Mouse (Mus musculus) layer of hippocampus, adult 18-20 months (tissue): ENCODE measurements at regions not wholly inside any gene's neighbourhood (a gene's known extent, or its start where the extent isn't known, plus 50 kb on each side); places are given as distances from the start of the nearest gene placed in this dataset.
"Not testable (repeated sequence)": the region's sequence is repeated elsewhere in the genome, so short reads cannot be mapped to it uniquely, and the experiment has no call there.

ENCODE experiments used
- DNase-seq, 2 experiments: peaks; one replicate each; pipeline ENCODE4 v3.0.0; 2022; ENCODE audit warnings: low spot score in 2 of 2

DNA sequence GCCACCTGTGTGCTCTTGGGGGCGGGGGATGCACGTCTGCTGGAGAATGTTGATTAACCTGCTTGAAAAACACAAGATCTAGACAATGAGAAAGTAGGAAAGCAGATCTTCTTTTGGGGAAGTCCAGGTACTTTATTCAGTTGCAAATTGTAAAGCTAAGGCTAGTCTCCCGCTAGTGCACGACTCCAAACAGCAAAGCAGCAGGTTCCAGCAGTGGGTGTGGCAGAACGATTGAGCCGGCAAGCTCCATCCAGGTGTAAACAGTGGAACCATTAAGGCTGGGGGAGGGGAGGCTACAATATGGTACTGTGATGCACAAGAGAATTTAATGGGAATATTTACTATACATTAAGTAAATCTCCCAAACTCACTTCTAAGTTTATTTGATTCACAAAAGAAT, 448.6 kb upstream of the Cobl start:
- DNase-seq: not testable (repeated sequence)

DNA sequence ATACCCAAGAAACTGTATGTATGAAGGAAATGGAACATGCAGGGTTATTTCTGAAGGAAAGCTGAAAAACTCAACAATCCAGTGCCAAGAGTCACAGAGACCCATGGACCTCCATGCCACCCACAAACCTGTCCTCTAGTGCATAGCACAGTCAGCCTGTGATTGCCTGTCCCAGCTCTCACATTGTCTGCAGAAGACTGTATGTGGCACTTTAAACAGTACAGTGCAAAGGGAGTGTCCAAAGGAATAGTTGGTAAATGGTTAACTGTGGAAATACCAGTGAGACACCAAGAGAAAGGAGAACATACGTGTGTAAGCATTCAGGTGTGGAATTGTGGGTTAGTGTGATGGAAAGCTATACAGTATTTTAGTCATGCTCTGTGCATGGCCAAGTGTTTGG, 409.0 kb upstream of the Cobl start:
- DNase-seq: no peak

DNA sequence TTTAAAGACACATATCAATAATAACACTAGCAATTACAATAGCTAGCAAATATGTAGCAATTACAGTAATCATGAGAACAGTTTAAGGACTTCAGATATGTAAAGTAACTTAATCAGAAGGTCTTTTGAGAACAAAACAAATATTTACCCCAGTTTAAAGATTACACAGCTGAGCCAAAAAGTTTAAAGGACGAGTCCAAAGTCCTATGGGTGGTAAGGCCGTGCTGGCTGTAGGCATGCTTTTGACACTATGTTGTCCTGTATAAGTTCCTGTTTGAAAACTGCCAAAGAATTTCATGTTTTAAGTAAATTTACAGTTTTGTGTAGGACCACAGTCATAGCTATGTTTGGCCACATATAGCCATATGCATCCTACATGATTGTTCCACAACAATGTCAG, 408.0 kb upstream of the Cobl start:
- no peak for DNase-seq

DNA sequence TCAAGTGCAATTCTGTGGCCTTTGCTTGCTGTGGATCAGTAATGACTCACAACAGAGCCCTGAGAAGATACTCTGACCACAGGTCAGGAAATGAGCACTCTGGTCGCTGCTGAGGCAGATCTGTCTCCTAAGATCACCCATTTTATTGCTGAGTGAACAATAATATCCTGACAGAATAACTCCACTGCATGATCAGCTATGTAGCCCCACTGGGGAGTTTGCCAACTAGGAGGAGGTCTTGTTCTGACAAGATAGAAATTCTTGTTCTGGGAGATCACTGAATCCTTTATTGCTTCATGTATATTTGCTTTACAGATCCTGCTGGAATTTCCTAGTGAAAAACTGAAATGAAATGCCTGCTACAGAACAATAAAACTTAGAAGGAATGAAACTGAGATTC, 407.6 kb upstream of the Cobl start:
- DNase-seq: no peak

DNA sequence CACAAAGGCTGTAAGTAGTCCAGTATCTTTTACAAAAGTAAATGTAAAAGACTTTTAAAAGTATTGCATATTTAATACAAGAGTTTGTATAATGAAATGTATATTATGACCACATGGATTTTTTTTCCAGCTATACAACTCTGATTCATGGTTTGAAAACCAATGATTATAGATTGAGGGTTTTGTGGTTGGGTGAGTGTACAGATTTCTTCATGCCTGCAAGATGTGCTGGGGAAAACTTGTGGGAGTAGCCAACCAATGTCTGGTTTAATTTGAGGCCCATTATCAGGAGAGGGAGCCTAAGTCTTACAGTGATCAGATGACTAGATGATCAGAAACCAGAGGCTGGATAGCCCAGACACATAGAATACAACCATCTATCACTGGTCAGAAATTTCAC, 402.8 kb upstream of the Cobl start:
- DNase-seq: no peak

DNA sequence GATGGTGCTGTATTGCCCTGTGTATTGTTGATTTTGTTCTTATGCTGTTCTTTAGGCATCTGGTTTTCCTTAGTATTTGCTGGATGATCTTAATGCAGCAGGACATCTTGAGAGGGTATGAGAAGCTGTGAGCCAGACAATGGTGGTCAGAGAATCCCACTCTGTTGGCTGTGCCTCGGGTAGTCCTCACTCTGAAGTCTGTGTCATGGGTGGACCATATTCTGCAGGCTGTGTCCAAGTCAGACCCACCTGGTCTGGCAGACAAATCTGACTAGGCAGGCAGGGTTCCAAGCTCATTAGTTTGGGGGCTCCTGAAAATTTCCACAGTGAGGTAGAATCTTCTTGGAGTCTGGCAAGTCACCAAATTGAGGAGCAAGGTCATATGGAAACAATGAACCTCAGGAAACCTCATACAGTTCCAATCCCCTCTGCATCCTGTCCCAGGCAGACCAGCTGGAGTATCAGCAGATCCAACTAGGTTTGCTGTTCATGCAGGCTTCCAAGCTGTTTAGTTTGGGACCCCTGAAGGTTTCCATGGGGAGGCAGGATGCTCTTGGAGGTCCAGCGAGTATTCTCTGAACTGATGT, 400.4 kb upstream of the Cobl start:
- no peak for DNase-seq

DNA sequence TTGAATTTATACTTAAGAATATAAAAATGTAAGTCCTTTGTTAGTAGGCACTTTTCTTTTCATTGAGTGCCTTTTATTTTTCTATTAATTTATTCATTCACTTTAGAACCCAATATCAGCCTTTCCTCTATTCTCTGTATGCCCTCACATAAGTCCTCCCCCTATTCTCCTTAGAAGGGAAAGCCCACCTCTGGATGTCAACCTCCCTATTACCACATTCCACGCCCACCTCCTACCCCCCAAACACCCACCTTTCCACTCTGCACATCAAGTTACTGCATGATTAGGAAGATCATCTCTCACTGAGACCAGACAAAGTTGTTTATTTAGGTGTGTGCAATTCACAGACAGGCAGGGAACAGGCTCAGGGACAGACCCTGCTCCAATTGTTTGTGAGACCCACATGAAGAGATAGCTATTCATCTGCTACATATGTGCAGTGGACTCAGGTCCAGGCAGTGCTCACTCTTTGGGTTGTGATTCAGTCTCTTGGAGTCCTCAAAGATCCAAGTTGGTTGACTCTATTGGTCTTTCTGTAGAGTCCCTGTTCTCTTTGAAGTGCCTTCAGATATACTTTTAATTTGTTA, 394.7 kb upstream of the Cobl start:
- DNase-seq: no peak

DNA sequence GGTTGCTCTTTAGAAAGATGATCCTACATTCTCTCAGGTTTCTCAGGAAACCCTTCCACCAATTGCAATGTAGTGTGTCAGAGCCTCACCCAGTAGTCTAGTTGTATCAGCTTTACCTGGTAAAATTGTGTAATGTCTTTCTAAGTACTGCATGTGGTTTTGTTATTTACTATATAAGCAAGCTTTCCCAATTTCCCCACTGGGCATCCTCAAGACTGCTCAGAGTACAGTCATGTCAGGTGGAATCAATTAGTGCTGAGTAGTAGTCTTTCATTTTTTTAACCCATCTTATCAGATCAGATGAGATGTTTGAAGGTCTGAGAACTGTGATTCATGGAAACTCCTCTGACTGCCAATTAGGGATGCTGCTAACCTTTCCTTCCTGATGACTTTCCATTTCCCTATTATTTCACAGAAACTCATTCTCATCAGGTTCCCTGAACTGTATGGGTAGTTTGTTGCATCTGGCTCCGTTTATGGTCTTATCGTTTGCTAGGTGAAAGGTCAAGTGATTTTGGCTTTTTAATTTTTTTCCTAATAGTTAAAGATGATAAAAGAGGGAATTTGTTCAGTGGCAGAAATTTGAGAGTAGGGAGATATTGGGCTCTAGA, 393.6 kb upstream of the Cobl start:
- DNase-seq: no peak

DNA sequence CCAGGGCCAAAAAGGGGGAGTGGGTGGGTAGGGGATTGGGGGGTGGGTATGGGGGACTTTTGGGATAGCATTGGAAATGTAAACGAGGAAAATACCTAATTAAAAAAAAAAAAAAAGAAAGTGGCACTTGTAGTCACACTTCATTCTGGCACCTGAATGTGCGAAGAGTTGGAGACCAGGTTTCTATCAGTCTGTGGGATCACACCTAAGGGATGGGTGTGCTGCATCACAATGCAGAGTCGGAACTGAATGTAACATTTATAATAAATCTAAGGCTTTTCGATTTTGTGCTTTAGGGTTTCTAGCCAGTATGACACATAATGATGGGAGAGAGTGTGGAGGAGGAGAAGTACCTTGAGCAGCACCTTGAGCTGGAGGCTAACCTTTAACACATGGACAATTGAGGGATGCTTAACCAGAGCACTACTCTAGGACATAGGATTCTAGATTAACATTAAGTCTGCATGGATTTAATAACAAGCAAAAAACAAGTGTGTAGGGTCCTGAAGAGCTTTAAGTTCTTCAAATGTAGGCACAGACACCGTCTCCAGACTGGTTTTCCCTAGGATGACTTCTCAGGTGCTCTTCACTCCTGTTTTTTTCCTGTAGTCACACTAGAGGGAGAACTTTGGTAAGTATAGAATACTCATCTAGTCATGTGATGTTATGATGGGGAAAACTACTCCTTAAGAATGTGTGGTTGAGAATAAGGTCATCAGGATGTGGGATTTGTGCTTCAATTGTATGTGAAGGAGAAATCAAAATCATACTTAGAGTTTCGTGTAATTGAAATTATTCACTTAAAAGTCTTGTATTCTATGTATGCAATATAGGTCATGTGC, 392.8 kb upstream of the Cobl start:
- DNase-seq: no peak

DNA sequence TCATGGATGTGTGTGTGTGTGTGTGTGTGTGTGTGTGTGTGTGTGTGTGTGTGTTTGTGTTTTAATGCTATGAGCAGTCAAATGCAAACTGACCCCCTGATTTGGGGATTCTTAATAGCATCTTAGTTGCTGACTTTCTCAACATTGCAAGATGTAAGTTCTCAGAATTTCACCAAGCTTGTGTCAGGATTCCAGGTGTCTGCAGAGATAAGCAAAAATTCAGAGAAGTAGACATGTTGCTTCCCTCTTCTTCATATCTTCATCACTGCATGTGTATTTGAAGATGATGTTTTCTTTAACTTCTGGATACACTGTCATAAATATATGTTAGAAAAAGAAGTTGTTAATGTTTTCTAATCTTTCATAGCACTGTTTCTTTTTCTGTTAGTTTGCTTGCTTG, 383.0 kb upstream of the Cobl start:
- DNase-seq: no peak

DNA sequence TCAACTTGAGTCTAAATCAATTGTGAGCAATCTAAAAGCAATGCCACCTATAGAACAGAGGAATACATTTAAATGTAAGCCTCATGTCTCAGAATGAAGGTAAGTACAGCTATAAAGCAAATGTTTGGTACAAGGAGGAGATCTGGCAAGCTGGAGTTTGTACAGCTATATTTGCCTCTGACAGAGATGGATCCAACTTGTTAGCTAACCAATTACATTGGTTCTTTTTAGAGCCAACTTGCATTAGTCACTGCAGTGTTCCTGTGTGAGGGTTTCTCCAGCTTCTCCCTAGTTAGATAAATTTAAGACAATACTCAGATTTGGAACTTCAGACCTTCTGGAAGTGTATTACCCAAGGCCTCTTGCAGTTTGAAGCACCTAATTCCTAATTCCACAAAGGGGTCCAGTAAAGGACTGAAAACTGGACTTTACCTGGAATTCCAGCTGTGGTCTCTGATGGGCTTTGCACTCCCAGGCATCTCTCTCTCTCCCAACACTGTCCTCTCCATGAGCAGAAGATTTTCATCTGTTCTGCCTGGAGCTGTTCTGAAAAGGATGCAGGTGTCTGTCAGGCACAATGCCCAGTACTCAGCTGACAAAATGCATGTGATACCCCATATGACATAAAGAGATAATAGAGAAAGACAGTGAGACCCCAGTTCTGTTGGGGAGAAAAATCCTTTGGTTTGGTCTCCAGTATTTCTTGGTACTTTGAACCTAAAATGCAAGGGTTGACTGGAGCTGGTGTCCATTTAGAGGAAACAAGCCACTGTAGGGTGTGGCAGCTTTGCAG, 379.1 kb upstream of the Cobl start:
- DNase-seq: no peak

DNA sequence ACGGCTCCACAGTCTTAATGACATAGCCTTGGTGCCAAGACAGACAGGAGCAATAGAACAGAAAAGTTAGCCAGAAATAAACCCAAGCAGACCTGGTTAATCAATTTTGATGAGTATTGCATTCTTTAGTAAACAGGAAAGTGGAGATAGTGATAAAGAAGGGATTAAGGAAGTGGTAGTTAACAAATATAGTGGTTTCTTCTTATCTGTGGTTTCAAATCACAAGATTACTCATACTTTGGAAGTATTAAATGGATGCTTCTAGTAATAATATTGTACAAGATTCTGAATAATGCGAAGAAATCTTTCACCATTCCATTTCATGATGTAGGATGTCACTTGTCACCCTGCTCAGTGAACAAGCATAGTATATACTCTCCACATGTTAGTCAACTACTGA, 376.6 kb upstream of the Cobl start:
- no peak for DNase-seq

DNA sequence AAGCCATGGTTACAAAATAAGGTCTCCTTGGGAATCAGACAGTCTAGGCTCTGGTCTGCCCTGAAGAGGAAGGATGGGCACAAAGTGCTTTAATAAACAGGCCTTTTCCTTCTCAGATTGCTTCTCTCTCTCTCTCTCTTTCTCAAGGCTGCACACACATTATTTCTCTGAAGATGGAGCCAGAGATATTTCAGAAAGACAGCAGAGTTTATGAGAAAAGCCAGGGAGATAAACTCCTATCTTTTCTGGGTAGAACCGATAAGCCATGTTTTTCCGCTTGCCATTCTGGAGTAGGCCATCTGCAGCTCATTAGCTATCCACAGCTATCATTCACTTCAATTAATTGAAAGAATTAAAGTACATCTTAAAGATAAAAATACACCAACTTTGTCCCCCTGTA, 373.2 kb upstream of the Cobl start:
- no peak for DNase-seq

DNA sequence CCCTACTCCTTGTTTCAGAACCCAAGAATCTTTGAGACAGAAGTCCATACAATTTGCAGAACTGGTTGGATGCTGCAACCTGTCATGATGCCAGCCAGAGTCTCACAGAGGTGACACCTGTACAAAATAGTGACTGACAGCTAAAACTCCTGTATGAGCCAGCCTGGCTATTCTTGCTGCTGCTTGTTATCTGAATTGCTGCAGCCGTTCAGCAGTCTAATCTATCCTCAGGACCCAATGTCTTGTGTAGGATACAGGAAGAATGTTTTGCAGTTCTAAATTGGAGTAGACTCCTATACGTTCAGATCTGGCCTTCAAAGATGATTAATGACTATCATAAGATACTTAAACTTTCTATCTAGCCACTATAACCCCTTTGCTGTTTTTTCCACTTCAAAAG, 372.6 kb upstream of the Cobl start:
- DNase-seq: no peak

DNA sequence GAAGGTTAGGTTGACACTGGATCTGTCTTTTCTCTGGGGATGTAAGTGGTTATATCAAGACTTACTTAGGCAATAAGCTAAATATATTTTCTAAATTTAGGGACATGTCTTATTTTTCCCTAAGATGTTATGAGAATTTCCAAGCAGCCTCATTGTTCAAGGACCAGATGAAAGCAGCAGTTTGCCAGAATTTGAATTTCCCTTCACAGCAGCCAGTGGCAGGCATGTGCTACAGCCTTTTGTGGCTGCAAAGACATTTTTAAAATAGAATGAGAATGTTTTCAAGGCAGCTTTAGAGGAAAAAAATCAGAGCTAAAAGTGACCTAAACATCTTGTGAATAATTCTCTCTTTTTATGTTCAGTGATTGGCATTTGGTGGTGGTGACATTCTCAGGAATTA, 371.6 kb upstream of the Cobl start:
- DNase-seq: no peak

DNA sequence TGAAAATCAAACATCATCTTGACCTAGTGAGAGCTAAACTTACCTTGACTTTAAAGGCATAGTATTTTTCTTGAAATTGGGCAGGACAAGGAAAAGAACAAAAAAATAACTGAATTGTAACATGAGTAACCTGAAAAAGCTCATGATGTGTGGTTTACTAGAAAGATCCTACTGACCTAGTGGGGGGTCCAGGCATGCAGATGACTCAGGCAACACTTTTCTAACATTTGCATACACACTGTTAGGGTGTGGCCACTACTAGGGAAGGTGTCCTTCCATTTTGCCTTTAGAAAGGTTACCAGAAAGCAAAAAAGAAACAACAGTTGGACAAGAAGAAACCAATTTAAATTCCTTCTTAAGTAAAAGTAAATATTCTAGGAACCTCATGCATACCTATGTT, 347.3 kb upstream of the Cobl start:
- DNase-seq: no peak

DNA sequence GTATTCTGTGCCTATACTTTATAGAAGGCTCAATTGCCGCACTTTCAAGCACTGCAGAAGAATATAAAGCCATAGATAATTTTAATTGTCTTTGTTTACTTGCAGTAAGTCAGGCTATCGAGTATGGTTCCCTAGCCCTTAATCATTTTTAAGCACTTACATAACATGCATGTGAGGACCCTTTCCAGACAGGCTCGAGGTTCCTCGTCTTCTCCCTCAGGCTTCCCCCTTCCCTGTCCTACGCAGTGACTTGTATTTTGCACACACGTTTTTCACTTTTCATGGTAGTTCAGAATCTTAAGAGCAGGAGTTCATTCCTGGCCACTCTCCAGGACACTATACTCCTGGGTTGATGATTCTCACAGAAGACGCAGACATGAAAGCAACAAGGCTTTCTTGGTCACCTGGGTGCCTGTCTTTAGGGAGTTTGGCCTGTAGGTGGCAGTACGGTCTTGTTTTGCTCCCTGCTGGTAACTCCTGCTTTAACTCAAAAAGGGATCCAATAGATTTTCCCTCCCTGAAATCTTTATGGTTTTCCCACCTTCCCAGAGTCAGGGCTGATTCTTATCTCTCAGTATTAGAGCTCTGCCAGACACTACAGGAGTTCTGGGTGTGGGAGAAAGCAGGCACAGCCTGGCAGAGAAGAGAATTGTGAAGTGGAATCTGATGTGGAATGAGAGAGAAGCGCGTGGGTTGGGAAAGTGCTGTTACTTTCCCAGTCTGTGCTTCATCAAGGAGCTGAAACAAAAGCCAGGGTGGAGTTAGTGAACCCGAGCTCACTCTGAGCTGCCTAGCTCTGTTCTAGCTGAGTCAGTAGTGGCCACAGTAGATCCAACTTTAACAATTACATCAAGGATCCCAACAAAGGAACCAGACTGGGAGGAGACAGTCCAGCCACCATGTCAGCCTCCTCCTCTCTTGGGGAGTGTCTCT, 346.5 kb upstream of the Cobl start:
- DNase-seq: peak; percentile 65 to 86
